Mouse (Mus musculus) retina, adult 2 months (tissue): ENCODE measurements at regions not wholly inside any gene's neighbourhood (a gene's known extent, or its start where the extent isn't known, plus 50 kb on each side); places are given as distances from the start of the nearest gene placed in this dataset.

Source experiments
- DNase-seq: peaks from one replicate; pipeline ENCODE4 v3.0.0-alpha.2; 2012; ENCODE audit warnings: low read depth, low spot score

DNA sequence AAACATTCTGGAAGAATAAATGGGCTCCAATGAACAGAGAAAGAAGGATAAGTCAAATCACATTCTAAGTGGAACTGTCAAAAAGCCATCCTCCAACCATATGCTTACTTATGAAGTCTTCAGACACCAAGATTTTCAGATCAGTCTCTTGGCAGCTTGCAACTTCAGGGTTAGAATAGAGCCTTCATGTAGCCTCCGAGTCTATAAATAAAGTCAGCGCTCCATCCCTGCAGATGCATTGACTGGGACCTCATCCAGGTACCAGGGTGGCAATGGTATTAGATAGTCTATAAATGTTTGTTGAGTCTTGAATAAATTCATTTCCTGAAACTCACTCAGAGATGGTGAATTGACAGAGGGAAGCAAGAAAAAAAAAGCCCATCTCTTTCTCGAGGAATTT is 107.2 kb upstream of the Eepd1 start:
- no peak for DNase-seq

DNA sequence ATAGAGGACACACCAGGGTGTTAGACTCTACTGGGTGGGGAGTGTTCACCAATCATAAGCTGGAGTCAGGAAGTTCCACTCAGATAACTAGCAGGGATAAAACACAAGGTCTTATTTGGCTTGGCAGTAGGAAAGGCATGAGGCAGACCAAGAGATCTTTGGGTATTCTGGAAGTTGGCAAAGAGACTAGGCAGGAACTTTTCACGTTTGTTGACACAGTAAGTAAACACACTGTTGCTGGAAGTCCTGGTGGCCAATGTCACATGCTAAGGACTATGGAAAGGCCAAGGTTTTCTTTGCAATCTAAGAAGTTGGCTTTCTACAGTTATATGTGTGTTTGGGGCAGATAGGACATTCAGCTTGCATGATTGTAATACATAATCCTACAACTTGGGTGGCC is 105.1 kb upstream of the Eepd1 start:
- DNase-seq = no peak

DNA sequence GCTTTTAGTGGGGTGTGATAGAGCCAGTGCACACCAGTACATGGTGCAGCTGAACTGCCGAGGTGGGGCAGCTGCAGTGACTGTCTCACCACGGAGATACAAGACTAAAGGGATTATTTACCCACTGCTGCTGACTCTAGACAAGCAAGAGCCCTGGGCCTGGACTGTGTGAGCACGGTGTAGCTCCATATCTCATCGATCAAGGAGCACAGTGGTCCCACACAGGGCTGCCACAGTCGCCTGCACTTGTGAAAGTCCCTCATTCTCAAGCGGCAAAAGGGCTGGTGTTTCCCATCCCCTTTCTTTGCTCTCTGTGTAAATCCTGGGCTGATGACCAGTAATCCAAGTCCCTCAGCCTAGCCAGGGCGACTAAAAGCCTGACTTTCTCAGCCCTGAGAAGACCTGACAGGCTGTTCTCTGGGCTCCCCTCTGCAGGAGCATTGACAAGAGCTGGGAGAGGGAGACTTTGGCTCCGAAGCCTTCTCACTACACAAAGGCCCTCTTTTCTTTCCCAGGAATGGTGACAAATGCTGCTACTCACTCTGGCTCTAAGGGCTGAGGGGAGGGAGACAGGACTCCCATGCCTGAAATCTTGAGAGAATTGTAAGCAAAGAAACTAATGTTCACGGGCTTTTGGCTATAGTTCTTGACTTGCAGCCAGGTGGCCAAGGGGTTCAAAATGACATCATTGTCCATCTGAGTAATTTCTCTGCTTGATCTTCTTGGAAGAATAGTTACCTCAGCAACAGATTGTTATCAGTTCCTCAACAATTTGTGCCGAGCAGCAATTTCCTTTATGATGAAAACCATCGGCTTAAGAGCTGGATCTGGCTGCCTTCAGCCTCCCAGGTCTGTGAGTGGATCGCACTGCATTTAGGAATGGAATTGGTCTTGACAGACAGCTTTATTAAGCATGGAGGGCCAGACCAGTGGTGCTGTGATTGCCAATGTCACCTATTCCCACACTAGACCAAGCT is 103.3 kb upstream of the Eepd1 start:
- no peak for DNase-seq

DNA sequence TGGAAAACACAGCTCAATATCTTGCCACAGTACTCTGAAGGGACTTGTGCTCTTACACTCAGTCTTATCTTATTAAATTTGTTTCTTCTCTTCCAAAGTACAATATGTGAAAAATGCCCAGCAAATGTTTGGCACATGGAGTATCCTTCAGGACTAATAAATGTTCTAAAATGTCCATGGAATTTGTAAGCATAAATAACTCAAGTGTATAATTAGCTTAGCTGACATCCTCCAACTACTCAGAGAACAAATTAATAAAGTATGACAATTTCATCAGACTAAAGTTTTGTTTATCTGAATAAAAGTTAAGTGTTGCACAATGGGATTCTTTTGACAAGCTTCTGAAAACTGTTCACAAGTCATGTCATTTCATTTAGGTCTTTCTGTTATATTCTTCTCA is 96.0 kb upstream of the Eepd1 start:
- no peak for DNase-seq

DNA sequence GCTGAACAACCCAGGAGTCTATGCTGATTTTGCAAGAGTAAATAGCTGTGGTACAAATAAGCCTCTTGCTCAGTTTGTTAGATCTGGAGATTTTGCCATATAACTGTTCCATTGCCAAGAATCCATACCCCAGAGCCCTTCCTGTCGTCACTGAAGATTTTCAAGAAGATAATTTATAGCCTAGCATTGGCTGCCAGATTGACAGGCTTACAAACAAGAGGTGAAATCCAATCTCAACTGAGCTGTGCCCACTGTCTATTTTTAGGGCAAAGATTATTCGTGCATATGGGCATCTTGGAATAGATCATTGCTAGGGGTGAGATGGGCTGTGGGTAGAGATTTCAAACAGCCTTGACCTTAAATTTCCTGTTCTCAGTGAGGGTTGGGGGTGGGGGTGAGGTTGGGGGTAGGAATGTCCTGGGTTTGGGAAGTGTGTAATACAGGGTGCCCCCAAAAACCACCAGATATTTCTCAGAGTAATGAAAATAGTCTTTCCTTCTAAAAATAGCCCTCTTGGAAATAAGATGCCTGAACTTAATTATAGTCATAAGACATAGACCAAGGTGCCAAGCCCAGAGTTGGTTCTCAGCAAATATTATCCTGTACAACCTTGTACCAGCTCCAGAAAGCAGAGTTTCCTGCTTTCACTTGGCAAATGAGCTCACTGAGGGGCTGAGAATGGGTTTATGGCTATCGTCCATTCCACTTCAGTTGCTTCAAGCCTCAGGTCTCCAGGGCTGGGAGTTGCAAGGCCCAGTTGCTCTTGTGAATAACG is 93.3 kb upstream of the Eepd1 start:
- peak; percentile 6 for DNase-seq

DNA sequence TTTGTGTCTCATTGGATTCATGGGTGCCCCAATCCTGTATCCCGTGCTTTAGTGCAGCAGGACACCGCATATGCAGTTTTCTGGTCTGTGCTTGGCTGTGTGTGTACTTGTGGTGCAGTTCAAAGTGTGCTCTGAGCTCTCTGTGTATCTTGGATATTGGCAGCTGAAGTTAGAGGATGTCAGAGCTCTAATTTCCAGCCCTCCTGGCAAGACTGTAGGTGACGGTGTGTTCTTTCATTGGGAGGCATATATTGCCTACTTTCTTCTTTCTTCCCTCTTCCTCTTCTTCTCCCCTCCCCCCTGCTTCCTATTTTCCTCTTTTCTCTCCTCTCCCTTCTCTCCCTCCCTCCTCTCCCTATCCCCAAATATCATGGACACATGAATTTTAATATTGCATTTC is 92.0 kb upstream of the Eepd1 start:
- no peak for DNase-seq

DNA sequence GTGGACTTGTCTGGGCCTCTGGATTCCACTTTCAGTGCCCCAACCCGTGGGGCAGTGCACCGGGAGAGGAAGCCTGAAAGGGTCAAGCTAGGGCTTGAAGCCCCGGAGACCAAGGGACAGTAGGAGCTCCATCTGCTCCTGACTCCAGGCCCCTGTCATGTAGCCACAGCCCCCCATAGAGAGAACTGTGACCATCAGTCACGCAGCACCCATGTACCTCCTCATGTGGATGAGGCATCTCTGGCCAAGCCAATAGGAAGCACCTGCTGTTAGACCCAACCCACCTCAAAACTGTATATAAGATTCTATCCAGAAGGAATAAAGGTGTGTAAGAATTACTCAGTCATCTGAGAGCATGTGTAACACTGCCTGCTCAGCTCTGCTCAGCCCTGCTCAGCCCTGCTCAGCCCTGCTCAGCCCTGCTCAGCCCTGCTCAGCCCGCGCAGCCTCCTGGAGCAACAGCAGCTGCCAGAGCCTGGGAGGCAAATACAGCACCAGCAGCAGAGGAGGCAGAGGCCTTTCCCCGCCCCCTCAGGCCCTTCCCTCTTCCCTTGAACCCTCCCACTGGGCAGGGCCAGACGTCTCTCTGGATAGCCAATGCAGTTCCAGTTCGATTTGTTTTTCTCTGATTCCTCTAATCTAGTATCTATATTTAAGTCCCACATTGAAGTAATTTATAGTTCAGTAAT is 80.6 kb upstream of the Eepd1 start:
- DNase-seq = no peak

DNA sequence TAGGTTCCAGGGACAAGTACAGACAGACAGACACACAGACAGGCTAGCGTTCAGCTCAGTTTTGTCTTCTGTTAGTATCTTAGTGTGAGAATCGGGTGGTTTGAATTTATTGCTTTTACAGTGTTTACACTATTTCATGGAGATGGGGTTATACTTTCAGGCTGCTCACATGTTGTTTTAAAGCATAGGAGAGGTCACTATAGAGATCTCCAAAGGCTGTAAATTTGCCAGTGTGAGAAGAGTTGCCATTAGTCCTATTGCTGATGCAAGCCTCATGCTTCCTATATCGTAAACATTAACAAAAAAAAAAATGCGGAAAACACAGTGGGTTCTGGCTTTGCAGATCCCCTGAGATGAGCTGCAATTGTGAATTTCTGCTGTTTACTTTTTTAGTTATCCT is 75.5 kb upstream of the Eepd1 start:
- no peak for DNase-seq

DNA sequence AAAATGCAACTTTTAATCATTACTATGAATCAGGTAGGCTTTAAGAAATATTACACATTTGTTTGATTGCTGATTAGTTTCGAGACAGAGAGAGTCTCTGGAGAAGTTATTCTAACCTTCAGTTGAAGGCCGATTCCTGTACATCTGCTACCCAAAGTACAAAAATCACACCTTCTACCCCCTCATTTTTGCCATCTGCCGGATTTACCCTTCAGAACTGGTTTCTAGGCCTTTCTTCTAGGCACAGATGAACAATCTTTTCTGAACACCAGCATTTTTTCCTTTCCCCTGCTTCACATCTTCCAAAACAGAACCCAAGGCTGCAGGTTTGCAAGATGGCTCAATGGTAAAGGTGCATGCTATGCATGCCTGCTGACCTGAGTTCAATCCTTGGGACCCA is 72.8 kb upstream of the Eepd1 start:
- DNase-seq = no peak

DNA sequence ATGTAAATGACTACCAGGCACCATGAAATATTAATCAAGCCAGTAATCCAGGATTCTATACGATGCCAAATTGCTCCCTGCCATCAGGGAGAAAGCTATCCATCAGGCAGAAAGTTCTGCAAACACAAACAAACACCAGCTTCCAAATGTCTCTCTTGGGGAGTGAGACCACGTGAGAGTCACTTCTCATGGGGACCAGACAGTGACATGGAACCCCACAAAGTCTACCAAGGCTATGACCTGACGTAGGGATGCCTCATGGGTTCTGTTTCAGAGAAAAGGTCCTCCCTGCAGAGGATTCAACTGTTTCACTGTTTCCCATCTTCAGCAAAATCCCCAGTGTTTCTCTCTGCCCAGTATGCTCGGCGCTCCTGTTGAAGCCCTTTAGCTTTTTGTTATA is 71.6 kb upstream of the Eepd1 start:
- no peak for DNase-seq

DNA sequence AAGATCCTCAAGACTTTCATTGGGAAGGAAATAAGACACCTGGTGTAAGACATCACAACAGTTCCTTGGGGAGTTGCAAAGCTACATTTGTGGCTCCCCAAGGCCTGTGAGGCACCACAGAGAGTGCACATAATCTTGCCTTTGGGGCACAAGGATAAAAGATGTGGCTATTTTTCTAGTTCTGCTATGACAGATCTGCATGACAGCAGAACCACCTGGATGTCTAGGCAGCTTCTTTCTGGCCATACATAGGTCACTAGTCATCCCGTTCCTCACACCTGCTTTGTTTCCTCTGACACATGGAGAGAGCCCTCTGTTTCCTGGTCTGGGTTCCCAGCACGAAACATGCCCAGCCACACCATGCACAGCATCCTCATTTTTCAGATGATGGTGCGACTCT is 67.5 kb upstream of the Eepd1 start:
- no peak for DNase-seq

DNA sequence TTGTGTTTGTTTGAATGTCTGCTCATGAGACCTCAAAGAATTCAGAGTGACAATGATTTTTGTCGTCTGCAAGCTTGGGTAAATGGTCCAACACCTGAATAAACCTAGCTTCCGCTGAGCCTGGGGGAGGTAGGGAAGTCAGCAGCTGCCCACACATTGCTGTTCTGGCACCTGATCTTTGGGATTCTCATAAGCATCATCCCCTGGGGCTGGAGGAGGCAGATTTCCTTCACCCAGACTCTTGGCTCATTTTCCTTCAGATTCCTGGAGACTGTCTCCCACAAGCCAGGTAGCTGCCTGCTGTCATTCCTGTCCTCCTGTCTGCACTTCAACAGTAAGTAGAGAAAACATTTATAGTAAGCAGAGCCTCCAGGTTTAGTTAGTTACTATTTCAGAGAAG is 67.0 kb upstream of the Eepd1 start:
- no peak for DNase-seq

DNA sequence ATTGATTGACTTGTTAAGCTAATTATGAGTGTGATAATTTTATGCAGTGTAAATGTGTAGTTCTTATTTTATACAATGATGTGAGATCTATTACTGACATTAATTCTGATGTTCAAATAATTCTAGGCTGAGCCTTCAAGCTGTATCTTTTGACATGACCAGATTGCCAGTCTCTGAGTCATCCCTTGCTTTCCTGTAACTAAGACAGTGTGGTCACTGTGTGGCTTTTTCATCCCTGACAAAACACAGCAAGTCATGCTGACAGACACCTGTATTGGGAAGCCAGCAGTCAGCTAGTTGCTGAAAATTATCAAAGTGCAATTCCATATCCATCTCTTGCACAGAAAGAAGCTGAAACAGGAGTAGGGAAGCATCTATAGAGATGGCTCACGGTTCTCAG is 54.4 kb upstream of the Eepd1 start:
- no peak for DNase-seq

DNA sequence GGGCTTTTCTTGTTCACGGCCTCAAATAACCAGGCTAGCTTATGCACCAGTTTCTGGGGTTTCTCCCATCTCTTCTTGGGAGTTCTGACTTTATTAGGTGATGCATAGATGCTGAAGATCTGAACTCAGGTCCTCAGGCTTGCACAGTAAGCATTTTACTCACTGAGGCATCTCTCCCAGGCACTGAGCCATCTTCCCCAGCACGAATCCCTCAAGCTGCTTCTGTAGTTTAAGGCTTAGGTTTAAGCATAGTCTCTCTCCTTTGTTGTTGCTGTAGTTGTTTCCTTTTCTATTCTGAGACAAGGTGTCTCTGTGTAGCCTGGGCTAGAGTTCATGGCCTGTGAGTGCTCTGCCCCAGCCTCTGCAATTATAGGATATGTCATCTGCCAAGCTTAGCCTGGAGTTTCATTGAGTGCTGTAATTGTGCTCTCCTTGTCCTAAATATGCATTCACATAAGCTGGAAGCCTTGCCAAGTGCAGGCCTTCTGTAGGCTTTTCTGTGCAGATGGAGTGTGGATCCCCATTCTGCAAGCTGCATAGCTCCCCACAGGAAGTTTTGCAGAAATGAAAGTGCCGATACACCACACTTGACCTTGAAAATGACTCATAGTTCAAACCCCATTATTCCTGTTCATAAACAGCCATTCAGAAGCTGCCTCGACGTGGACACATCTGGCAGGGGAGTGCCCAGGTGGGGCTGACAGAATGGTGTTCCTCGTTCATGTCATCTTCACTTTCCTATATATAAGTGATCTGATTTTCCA is 51.7 kb upstream of the Eepd1 start:
- DNase-seq = no peak
